Mouse (Mus musculus): Measurements from ENCODE around the gene Gdpd3. TPM values are rescaled to one million over a fixed set of nuclear protein-coding genes. Genes with fewer than 3 reads are reported as not detected.
"Not testable (repeated sequence)": the region's sequence is repeated elsewhere in the genome, so short reads cannot be mapped to it uniquely, and the experiment has no call there.

Gene Gdpd3
- polyA plus RNA-seq, 1 experiment: 3.6 TPM

DNA sequence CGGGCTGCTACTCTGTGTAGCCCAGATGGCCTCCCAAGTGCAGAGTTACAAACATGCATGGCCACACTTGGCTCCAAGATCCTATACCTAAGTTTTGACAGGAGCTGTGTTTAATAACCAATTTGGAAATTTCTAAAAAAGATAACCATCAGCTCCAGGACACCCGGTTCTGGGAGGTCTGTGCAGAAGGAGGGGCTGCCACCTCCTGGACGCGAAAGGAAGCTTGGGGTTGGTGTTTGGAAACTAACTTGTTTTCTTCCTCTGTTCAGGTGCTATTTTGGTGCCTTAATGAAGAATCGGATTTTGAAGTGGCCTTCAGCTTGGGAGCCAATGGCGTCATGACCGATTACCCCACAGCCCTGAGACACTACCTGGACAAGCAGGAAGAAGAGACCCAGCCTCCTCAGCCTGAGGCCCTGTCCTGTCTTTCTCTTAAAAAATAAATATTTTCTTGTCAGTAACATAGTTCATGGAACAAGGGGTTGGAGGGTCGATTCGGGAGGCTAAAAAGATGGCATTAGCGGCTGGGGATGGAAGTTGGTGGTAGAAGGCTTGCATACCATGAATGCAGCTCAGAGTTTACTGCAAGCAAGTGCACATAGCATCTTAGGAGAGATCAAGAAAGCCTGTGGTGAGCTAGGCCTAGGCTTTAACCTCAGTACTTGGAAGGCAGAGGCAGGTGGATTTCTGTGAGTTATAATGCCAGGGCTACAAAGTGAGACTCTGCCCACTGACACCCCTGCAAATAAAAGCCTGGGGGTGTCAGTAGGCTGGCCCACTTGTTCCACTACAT, 9.2 kb downstream of the Gdpd3 start:
- no peaks in the 10 kb centered on the region for H3K9me3 ChIP-seq (replicated peaks; ENCODE audit: control insufficient read depth, insufficient read depth, low read length, poor library complexity, severe bottlenecking)
- TF ChIP-seq CTCF (IDR thresholded peaks at IDR 0.05; ENCODE audit: low read depth, low read length) (peak; percentile 34), POLR2A (IDR thresholded peaks at IDR 0.05; ENCODE audit: insufficient read depth, low read length) (no peak)
- no peak overlapping the region for H3K4me3 ChIP-seq (ENCODE audit: low read depth, low read length)
- H3K4me1 ChIP-seq (ENCODE audit: control insufficient read depth, insufficient read depth, low read length): peaks cover 3% of the 10 kb centered on the region
- H3K27ac ChIP-seq (ENCODE audit: insufficient read depth, low read length): no peak overlapping the region
- peaks cover 6% of the 10 kb centered on the region for H3K36me3 ChIP-seq (ENCODE audit: control insufficient read depth, insufficient read depth, low read length, poor library complexity, severe bottlenecking)
- 0 out of 2 replicates have a peak overlapping the region, but pooled peaks have one; percentile 93 for H3K9ac ChIP-seq (ENCODE audit: low read depth, poor library complexity, severe bottlenecking)
- H3K27me3 ChIP-seq (ENCODE audit: control insufficient read depth, insufficient read depth, low read length, poor library complexity, severe bottlenecking): no peaks in the 10 kb centered on the region

DNA sequence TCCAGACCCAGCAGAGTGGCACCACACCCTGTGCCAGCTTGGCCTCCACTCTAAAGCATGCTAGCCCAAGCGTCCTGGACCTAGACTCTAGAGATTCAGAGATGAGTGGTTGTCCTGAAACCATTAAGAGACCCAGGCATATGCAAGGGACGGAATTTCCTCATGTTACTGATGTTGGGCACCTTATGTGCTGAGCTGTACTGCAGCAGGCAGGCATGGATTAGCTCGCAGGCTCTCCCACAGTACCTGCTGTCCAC, 9.8 kb downstream of the Gdpd3 start:
- H3K36me3 ChIP-seq (ENCODE audit: control insufficient read depth, insufficient read depth, low read length, poor library complexity, severe bottlenecking): peaks cover 6% of the 10 kb centered on the region
- peak overlapping the region; percentile 93 for H3K9ac ChIP-seq (ENCODE audit: low read depth, poor library complexity, severe bottlenecking)
- no peak overlapping the region for H3K4me3 ChIP-seq (ENCODE audit: low read depth, low read length)
- H3K9me3 ChIP-seq (replicated peaks; ENCODE audit: control insufficient read depth, insufficient read depth, low read length, poor library complexity, severe bottlenecking): no peaks in the 10 kb centered on the region
- H3K27ac ChIP-seq (ENCODE audit: insufficient read depth, low read length): no peak overlapping the region
- H3K27me3 ChIP-seq (ENCODE audit: control insufficient read depth, insufficient read depth, low read length, poor library complexity, severe bottlenecking): no peaks in the 10 kb centered on the region
- peaks cover 3% of the 10 kb centered on the region for H3K4me1 ChIP-seq (ENCODE audit: control insufficient read depth, insufficient read depth, low read length)
- no peak for TF ChIP-seq POLR2A (IDR thresholded peaks at IDR 0.05; ENCODE audit: insufficient read depth, low read length)
- TF ChIP-seq EP300 (IDR thresholded peaks at IDR 0.05; ENCODE audit: insufficient read depth, low read depth, low read length): no peak
- TF ChIP-seq CTCF (IDR thresholded peaks at IDR 0.05; ENCODE audit: low read depth, low read length): no peak

DNA sequence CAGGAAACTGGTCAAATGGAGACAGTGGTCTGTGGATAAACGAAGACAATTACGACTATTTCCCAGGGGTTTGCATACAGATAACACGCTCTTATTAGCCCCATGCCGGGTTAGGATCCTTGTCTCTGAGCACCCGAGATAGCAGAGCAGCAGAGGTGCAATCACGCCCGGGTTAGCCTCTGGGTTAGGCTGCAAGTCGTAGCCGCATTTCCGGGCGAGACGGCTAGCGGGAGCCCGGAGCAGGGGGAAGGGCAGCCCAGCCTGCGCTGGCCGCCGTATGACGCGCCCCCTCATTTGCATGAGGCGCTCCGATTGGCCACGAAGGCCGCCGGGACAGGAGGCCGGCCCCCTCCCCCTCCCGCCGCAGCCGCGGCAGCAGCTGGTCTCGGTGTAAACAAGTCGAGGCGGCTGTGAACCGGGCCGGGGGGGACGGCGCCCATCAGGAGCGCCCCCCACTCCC, 10.5 kb downstream of the Gdpd3 start, which contains the start of gene Ypel3:
TSS of gene Ypel3 (plus strand) at position 358 of the 460 bp plus-strand sequence.
- peak within 1 kb of the TSS; percentile 51; the same call in 1 of the 2 replicates for H3K27ac ChIP-seq (ENCODE audit: insufficient read depth, low read length)
- no peaks in the 10 kb centered on the region for H3K27me3 ChIP-seq (ENCODE audit: control insufficient read depth, insufficient read depth, low read length, poor library complexity, severe bottlenecking)
- H3K4me1 ChIP-seq (ENCODE audit: control insufficient read depth, insufficient read depth, low read length): peaks cover 3% of the 10 kb centered on the region
- peak within 1 kb of the TSS; percentile 80 for H3K4me3 ChIP-seq (ENCODE audit: low read depth, low read length)
- no peak for TF ChIP-seq CTCF (IDR thresholded peaks at IDR 0.05; ENCODE audit: low read depth, low read length)
- TF ChIP-seq POLR2A (IDR thresholded peaks at IDR 0.05; ENCODE audit: insufficient read depth, low read length): peak; percentile 88
- TF ChIP-seq EP300 (IDR thresholded peaks at IDR 0.05; ENCODE audit: insufficient read depth, low read depth, low read length): no peak
- peak within 1 kb of the TSS; percentile 93 for H3K9ac ChIP-seq (ENCODE audit: low read depth, poor library complexity, severe bottlenecking)
- peaks cover 6% of the 10 kb centered on the region for H3K36me3 ChIP-seq (ENCODE audit: control insufficient read depth, insufficient read depth, low read length, poor library complexity, severe bottlenecking)
- H3K9me3 ChIP-seq (replicated peaks; ENCODE audit: control insufficient read depth, insufficient read depth, low read length, poor library complexity, severe bottlenecking): no peaks in the 10 kb centered on the region

DNA sequence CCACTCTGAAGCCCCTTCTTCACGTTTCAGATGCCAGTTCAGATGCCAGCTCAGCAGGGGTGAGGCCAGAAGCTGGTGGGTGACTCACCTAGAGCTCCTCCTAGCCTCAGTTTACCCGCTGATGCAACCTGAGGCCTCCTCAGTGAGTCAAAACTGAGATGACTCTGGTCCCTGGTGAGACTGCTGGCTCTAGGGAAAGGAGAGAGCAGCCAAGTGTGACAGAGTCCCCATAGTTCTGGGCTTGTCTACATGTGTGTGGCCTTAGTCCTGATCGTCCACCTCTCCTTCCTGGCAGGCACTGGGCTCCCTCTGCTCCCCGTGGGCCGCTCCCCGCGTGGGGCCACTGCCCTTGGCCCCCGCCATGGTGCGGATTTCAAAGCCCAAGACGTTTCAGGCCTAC, 11.3 kb downstream of the Gdpd3 start:
- Histone ChIP-seq H3K4me3 (ENCODE audit: low read depth, low read length) (peak overlapping the region; percentile 80), H3K27ac (ENCODE audit: insufficient read depth, low read length) (no peak overlapping the region), H3K9me3 (replicated peaks; ENCODE audit: control insufficient read depth, insufficient read depth, low read length, poor library complexity, severe bottlenecking) (no peaks in the 10 kb centered on the region), H3K9ac (ENCODE audit: low read depth, poor library complexity, severe bottlenecking) (peak overlapping the region; percentile 93), H3K27me3 (ENCODE audit: control insufficient read depth, insufficient read depth, low read length, poor library complexity, severe bottlenecking) (no peaks in the 10 kb centered on the region), H3K4me1 (ENCODE audit: control insufficient read depth, insufficient read depth, low read length) (peaks cover 3% of the 10 kb centered on the region), H3K36me3 (ENCODE audit: control insufficient read depth, insufficient read depth, low read length, poor library complexity, severe bottlenecking) (peaks cover 6% of the 10 kb centered on the region)
- TF ChIP-seq POLR2A (IDR thresholded peaks at IDR 0.05; ENCODE audit: insufficient read depth, low read length): no peak
- no peak for TF ChIP-seq CTCF (IDR thresholded peaks at IDR 0.05; ENCODE audit: low read depth, low read length)
- TF ChIP-seq EP300 (IDR thresholded peaks at IDR 0.05; ENCODE audit: insufficient read depth, low read depth, low read length): no peak

DNA sequence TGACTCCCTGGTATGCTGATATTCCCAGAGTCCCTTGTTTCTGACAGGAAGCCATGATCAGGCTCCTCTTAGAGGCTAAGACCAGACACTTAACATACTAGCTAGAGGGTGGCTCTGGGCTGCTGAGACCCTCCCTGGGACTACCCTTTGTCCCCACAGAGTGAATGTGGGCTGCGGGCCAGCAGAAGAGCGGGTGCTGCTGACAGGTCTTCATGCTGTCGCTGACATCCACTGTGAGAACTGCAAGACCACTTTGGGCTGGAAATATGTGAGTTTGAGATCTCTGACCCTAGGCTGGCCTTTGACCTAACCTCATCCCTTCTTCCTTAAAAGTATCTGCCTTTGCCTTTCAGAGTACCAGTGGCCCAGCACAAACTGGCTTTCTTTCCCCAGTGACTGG, 12.0 kb downstream of the Gdpd3 start:
- H3K4me3 ChIP-seq (ENCODE audit: low read depth, low read length): no peak overlapping the region
- H3K27me3 ChIP-seq (ENCODE audit: control insufficient read depth, insufficient read depth, low read length, poor library complexity, severe bottlenecking): no peaks in the 10 kb centered on the region
- no peak overlapping the region for H3K9ac ChIP-seq (ENCODE audit: low read depth, poor library complexity, severe bottlenecking)
- H3K27ac ChIP-seq (ENCODE audit: insufficient read depth, low read length): no peak overlapping the region
- no peaks in the 10 kb centered on the region for H3K9me3 ChIP-seq (replicated peaks; ENCODE audit: control insufficient read depth, insufficient read depth, low read length, poor library complexity, severe bottlenecking)
- H3K36me3 ChIP-seq (ENCODE audit: control insufficient read depth, insufficient read depth, low read length, poor library complexity, severe bottlenecking): peaks cover 6% of the 10 kb centered on the region
- TF ChIP-seq CTCF (IDR thresholded peaks at IDR 0.05; ENCODE audit: low read depth, low read length): no peak
- no peak for TF ChIP-seq POLR2A (IDR thresholded peaks at IDR 0.05; ENCODE audit: insufficient read depth, low read length)
- no peak for TF ChIP-seq EP300 (IDR thresholded peaks at IDR 0.05; ENCODE audit: insufficient read depth, low read depth, low read length)
- peaks cover 3% of the 10 kb centered on the region for H3K4me1 ChIP-seq (ENCODE audit: control insufficient read depth, insufficient read depth, low read length)

DNA sequence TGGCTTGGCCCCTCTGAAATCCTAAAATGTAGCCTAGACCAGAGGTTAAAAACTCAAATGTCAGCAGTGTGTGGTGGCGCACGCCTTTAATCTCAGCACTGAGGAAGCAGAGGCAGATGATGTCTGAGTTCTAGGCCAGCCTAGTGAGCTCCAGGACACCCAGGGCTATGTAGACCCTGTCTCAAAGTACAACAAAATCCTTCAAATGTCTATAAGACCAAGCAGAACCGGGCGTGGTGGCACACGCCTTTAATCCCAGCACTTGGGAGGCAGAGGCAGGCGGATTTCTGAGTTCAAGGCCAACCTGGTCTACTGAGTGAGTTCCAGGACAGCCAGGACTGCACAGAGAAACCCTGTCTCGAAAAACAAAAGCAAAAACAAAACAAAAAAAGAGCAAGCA, 13.0 kb downstream of the Gdpd3 start:
- not testable (repeated sequence) for H3K27ac ChIP-seq (ENCODE audit: insufficient read depth, low read length); H3K9ac ChIP-seq (ENCODE audit: low read depth, poor library complexity, severe bottlenecking); H3K4me1 ChIP-seq (ENCODE audit: control insufficient read depth, insufficient read depth, low read length); H3K27me3 ChIP-seq (ENCODE audit: control insufficient read depth, insufficient read depth, low read length, poor library complexity, severe bottlenecking); H3K36me3 ChIP-seq (ENCODE audit: control insufficient read depth, insufficient read depth, low read length, poor library complexity, severe bottlenecking); H3K4me3 ChIP-seq (ENCODE audit: low read depth, low read length); H3K9me3 ChIP-seq (replicated peaks; ENCODE audit: control insufficient read depth, insufficient read depth, low read length, poor library complexity, severe bottlenecking)
